Mouse (Mus musculus) erythroblast, embryonic 14.5 days (primary cell): ENCODE data around the gene Pigg.

ENCODE experiments used
- GATA1 ChIP-seq: IDR thresholded peaks from 2 replicates; pipeline ENCODE4 v1.6.1; 2012; ENCODE audit warnings: low read length, inconsistent platforms, mixed read lengths
- TAL1 ChIP-seq: IDR thresholded peaks from 3 replicates; pipeline ENCODE4 v1.6.1; 2012; ENCODE audit warnings: low read length, inconsistent platforms, mixed read lengths

DNA sequence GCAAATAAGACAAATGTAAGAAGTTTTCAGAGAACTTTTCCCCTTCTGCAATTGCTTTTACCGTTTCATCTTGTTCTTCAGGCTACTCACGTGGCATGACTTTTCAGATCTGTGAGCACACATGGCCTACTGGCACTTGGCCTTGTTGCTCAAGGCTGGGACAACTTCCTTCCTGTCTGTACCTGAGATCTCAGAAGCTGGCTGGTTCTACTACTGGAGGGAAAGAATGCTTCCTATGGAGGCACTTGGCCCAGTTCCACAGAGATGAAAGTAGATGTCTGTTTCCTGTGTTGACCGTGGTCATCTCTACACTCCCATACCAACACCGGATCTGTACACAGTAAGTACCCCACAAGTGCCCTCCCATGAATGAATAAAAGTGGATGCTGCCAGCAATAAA lies 47.8 kb downstream of the Pigg start:
- no peak for TF ChIP-seq TAL1
- TF ChIP-seq GATA1, result no peak
